Mouse (Mus musculus): ENCODE results near the gene Gm28919. TPM values are rescaled to one million over a fixed set of nuclear protein-coding genes. Genes with fewer than 3 reads are reported as not detected.
"Not testable (repeated sequence)": the region's sequence is repeated elsewhere in the genome, so short reads cannot be mapped to it uniquely, and the experiment has no call there.

Gm28919 gene
- total RNA-seq (2021): not detected
- long read RNA-seq, experiment 1: 0 reads
- long read RNA-seq, experiment 2: 0 reads

- DNase-seq (ENCODE audit: low spot score in 2 of 2): not testable (repeated sequence)
These were observed at the start of gene Gm28919 for GRCm38 (mm10) chrY:6583246-6583645. Gene Gm28919 (plus strand): TSS chrY:6583546.

Other genes with a start within 250 kb of the Gm28919 start
- not detected for gene Gm21719, start 99.3 kb downstream of the Gm28919 start, total RNA-seq (2021)